Mouse (Mus musculus): ENCODE data around the gene Auts2.

Auts2 gene

GRCm38 (mm10) chr5:131606786-131607185 is 936.4 kb downstream of the Auts2 start:
- DNase-seq (ENCODE audit: low spot score) = no peak

- DNase-seq (ENCODE audit: low spot score) = no peak
Measured at GRCm38 (mm10) chr5:131601934-131602692, 941.0 kb downstream of the Auts2 start.

GRCm38 (mm10) chr5:131600325-131601125 is 942.6 kb downstream of the Auts2 start:
- no peak for DNase-seq (ENCODE audit: low spot score)

GRCm38 (mm10) chr5:131597503-131597902 is 945.6 kb downstream of the Auts2 start:
- no peak for DNase-seq (ENCODE audit: low spot score)

- DNase-seq (ENCODE audit: low spot score) = no peak
Measured at GRCm38 (mm10) chr5:131596591-131596990, 946.6 kb downstream of the Auts2 start.

- no peak for DNase-seq (ENCODE audit: low spot score)
Measured at GRCm38 (mm10) chr5:131595730-131596129, 947.4 kb downstream of the Auts2 start.

GRCm38 (mm10) chr5:131594597-131594996 is 948.5 kb downstream of the Auts2 start:
- DNase-seq (ENCODE audit: low spot score) = no peak

- DNase-seq (ENCODE audit: low spot score) = no peak
Measured at GRCm38 (mm10) chr5:131593261-131593660, 949.9 kb downstream of the Auts2 start.

GRCm38 (mm10) chr5:131589948-131590467 is 953.1 kb downstream of the Auts2 start:
- DNase-seq (ENCODE audit: low spot score) = no peak

GRCm38 (mm10) chr5:131586332-131586700 is 956.8 kb downstream of the Auts2 start:
- DNase-seq (ENCODE audit: low spot score) = no peak

- DNase-seq (ENCODE audit: low spot score) = no peak
Measured at GRCm38 (mm10) chr5:131585684-131586331, 957.3 kb downstream of the Auts2 start.

GRCm38 (mm10) chr5:131584260-131585135 is 958.6 kb downstream of the Auts2 start:
- DNase-seq (ENCODE audit: low spot score) = no peak

GRCm38 (mm10) chr5:131581110-131582050 is 961.8 kb downstream of the Auts2 start:
- DNase-seq (ENCODE audit: low spot score) = no peak

GRCm38 (mm10) chr5:131578737-131579136 is 964.4 kb downstream of the Auts2 start:
- no peak for DNase-seq (ENCODE audit: low spot score)

- no peak for DNase-seq (ENCODE audit: low spot score)
Measured at GRCm38 (mm10) chr5:131575733-131576265, 967.3 kb downstream of the Auts2 start.

GRCm38 (mm10) chr5:131575086-131575514 is 968.0 kb downstream of the Auts2 start:
- DNase-seq (ENCODE audit: low spot score) = no peak

- DNase-seq (ENCODE audit: low spot score) = no peak
Measured at GRCm38 (mm10) chr5:131574469-131575085, 968.6 kb downstream of the Auts2 start.

- DNase-seq (ENCODE audit: low spot score) = no peak
Measured at GRCm38 (mm10) chr5:131573296-131574177, 969.6 kb downstream of the Auts2 start.

GRCm38 (mm10) chr5:131566032-131566431 is 977.1 kb downstream of the Auts2 start:
- DNase-seq (ENCODE audit: low spot score) = no peak

Measured in spleen, adult 12 weeks (tissue).